Mouse (Mus musculus): ENCODE results near the gene Kmt2c. TPM values are rescaled to one million over a fixed set of nuclear protein-coding genes. Genes with fewer than 3 reads are reported as not detected.

Gene Kmt2c
- polyA plus RNA-seq (2014; fragmentation: Nextera tagmentation; extraction: Ambion mirVana) = 19.2 and 22.3 TPM in 2 replicates

GRCm38 (mm10) chr5:25498346-25498820 lies at the start of gene Kmt2c:
Gene Kmt2c, minus strand, starts transcription at chr5:25498783.
- under 1% methylated on average over 37 of the region's 54 CpGs for WGBS
- H3K27ac ChIP-seq (ENCODE audit: low read depth, low read length) = peak within 1 kb of the TSS; percentile 99
- peak within 1 kb of the TSS; percentile 99 for H3K4me3 ChIP-seq (ENCODE audit: low read depth, low read length)
- H3K36me3 ChIP-seq (ENCODE audit: control insufficient read depth, insufficient read depth, low read length) = no peaks in the 10 kb centered on the region
- H3K9ac ChIP-seq (ENCODE audit: low read length) = peak within 1 kb of the TSS; percentile 79
- peak within 1 kb of the TSS; percentile 80 for H3K4me2 ChIP-seq
- H3K4me1 ChIP-seq (ENCODE audit: control insufficient read depth, insufficient read depth, low read length) = peaks cover 14% of the 10 kb centered on the region; the same call in 1 of the 2 replicates
- H3K27me3 ChIP-seq (ENCODE audit: control insufficient read depth, insufficient read depth, low read length) = no peaks in the 10 kb centered on the region; the same call in 1 of the 2 replicates
- DNase-seq (ENCODE audit: low spot score, missing footprints) = no peak
- ATAC-seq (ENCODE audit: low FRiP score) = peak; percentile 15
- H3K9me3 ChIP-seq (ENCODE audit: control insufficient read depth, low read length) = no peaks in the 10 kb centered on the region

- Histone ChIP-seq H3K4me3 (ENCODE audit: low read depth, low read length) (no peak overlapping the region), H3K36me3 (ENCODE audit: control insufficient read depth, insufficient read depth, low read length) (no peaks in the 10 kb centered on the region), H3K4me1 (ENCODE audit: control insufficient read depth, insufficient read depth, low read length) (no peaks in the 10 kb centered on the region), H3K9ac (ENCODE audit: low read length) (no peak overlapping the region), H3K27me3 (ENCODE audit: control insufficient read depth, insufficient read depth, low read length) (no peaks in the 10 kb centered on the region), H3K4me2 (no peak overlapping the region), H3K27ac (ENCODE audit: low read depth, low read length) (no peak overlapping the region), H3K9me3 (ENCODE audit: control insufficient read depth, low read length) (no peaks in the 10 kb centered on the region)
- ATAC-seq (ENCODE audit: low FRiP score) (no peak), DNase-seq (ENCODE audit: low spot score, missing footprints) (no peak)
- 98% methylated on average over 2 of the region's 2 CpGs for WGBS
These were observed 48.3 kb upstream of the Kmt2c start for GRCm38 (mm10) chr5:25546912-25547311.

GRCm38 (mm10) chr5:25544566-25544965 lies 46.0 kb upstream of the Kmt2c start:
- WGBS = 92% methylated on average over 5 of the region's 5 CpGs
- Histone ChIP-seq H3K4me1 (ENCODE audit: control insufficient read depth, insufficient read depth, low read length) (no peaks in the 10 kb centered on the region), H3K27me3 (ENCODE audit: control insufficient read depth, insufficient read depth, low read length) (no peaks in the 10 kb centered on the region), H3K4me3 (ENCODE audit: low read depth, low read length) (no peak overlapping the region), H3K4me2 (no peak overlapping the region), H3K9me3 (ENCODE audit: control insufficient read depth, low read length) (no peaks in the 10 kb centered on the region), H3K9ac (ENCODE audit: low read length) (no peak overlapping the region), H3K27ac (ENCODE audit: low read depth, low read length) (no peak overlapping the region), H3K36me3 (ENCODE audit: control insufficient read depth, insufficient read depth, low read length) (no peaks in the 10 kb centered on the region)
- DNase-seq (ENCODE audit: low spot score, missing footprints) (no peak), ATAC-seq (ENCODE audit: low FRiP score) (no peak)

GRCm38 (mm10) chr5:25544061-25544460 lies 45.5 kb upstream of the Kmt2c start:
- H3K9me3 ChIP-seq (ENCODE audit: control insufficient read depth, low read length) = no peaks in the 10 kb centered on the region
- no peak overlapping the region for H3K9ac ChIP-seq (ENCODE audit: low read length)
- H3K36me3 ChIP-seq (ENCODE audit: control insufficient read depth, insufficient read depth, low read length) = no peaks in the 10 kb centered on the region
- H3K27me3 ChIP-seq (ENCODE audit: control insufficient read depth, insufficient read depth, low read length) = no peaks in the 10 kb centered on the region
- ATAC-seq (ENCODE audit: low FRiP score) = no peak
- H3K4me1 ChIP-seq (ENCODE audit: control insufficient read depth, insufficient read depth, low read length) = no peaks in the 10 kb centered on the region
- DNase-seq (ENCODE audit: low spot score, missing footprints) = no peak
- H3K27ac ChIP-seq (ENCODE audit: low read depth, low read length) = no peak overlapping the region
- 91% methylated on average over 3 of the region's 3 CpGs for WGBS
- H3K4me3 ChIP-seq (ENCODE audit: low read depth, low read length) = no peak overlapping the region
- no peak overlapping the region for H3K4me2 ChIP-seq

- no peak overlapping the region for H3K4me2 ChIP-seq
- no peaks in the 10 kb centered on the region for H3K4me1 ChIP-seq (ENCODE audit: control insufficient read depth, insufficient read depth, low read length)
- H3K27me3 ChIP-seq (ENCODE audit: control insufficient read depth, insufficient read depth, low read length) = no peaks in the 10 kb centered on the region
- WGBS = 76% methylated on average over 2 of the region's 2 CpGs
- no peaks in the 10 kb centered on the region for H3K36me3 ChIP-seq (ENCODE audit: control insufficient read depth, insufficient read depth, low read length)
- no peaks in the 10 kb centered on the region for H3K9me3 ChIP-seq (ENCODE audit: control insufficient read depth, low read length)
- no peak for DNase-seq (ENCODE audit: low spot score, missing footprints)
- no peak overlapping the region for H3K4me3 ChIP-seq (ENCODE audit: low read depth, low read length)
- no peak overlapping the region for H3K27ac ChIP-seq (ENCODE audit: low read depth, low read length)
- no peak overlapping the region for H3K9ac ChIP-seq (ENCODE audit: low read length)
- ATAC-seq (ENCODE audit: low FRiP score) = no peak
These were observed 43.1 kb upstream of the Kmt2c start for GRCm38 (mm10) chr5:25541661-25542060.

- Histone ChIP-seq H3K36me3 (ENCODE audit: control insufficient read depth, insufficient read depth, low read length) (no peaks in the 10 kb centered on the region), H3K27me3 (ENCODE audit: control insufficient read depth, insufficient read depth, low read length) (no peaks in the 10 kb centered on the region), H3K4me1 (ENCODE audit: control insufficient read depth, insufficient read depth, low read length) (no peaks in the 10 kb centered on the region), H3K4me2 (no peak overlapping the region), H3K27ac (ENCODE audit: low read depth, low read length) (no peak overlapping the region), H3K4me3 (ENCODE audit: low read depth, low read length) (no peak overlapping the region), H3K9ac (ENCODE audit: low read length) (no peak overlapping the region), H3K9me3 (ENCODE audit: control insufficient read depth, low read length) (no peaks in the 10 kb centered on the region)
- DNase-seq (ENCODE audit: low spot score, missing footprints) (no peak), ATAC-seq (ENCODE audit: low FRiP score) (no peak)
- WGBS = 93% methylated on average over 3 of the region's 3 CpGs
These were observed 42.3 kb upstream of the Kmt2c start for GRCm38 (mm10) chr5:25540921-25541320.

GRCm38 (mm10) chr5:25540412-25540811 lies 41.8 kb upstream of the Kmt2c start:
- H3K4me2 ChIP-seq = no peak overlapping the region
- no peak for DNase-seq (ENCODE audit: low spot score, missing footprints)
- no peak for ATAC-seq (ENCODE audit: low FRiP score)
- H3K9me3 ChIP-seq (ENCODE audit: control insufficient read depth, low read length) = no peaks in the 10 kb centered on the region
- H3K36me3 ChIP-seq (ENCODE audit: control insufficient read depth, insufficient read depth, low read length) = no peaks in the 10 kb centered on the region
- no peaks in the 10 kb centered on the region for H3K4me1 ChIP-seq (ENCODE audit: control insufficient read depth, insufficient read depth, low read length)
- H3K27me3 ChIP-seq (ENCODE audit: control insufficient read depth, insufficient read depth, low read length) = no peaks in the 10 kb centered on the region
- H3K4me3 ChIP-seq (ENCODE audit: low read depth, low read length) = no peak overlapping the region
- H3K27ac ChIP-seq (ENCODE audit: low read depth, low read length) = no peak overlapping the region
- H3K9ac ChIP-seq (ENCODE audit: low read length) = no peak overlapping the region

- Histone ChIP-seq H3K9me3 (ENCODE audit: control insufficient read depth, low read length) (no peaks in the 10 kb centered on the region), H3K4me1 (ENCODE audit: control insufficient read depth, insufficient read depth, low read length) (no peaks in the 10 kb centered on the region), H3K27me3 (ENCODE audit: control insufficient read depth, insufficient read depth, low read length) (no peaks in the 10 kb centered on the region), H3K4me2 (no peak overlapping the region), H3K27ac (ENCODE audit: low read depth, low read length) (no peak overlapping the region), H3K4me3 (ENCODE audit: low read depth, low read length) (no peak overlapping the region), H3K9ac (ENCODE audit: low read length) (no peak overlapping the region), H3K36me3 (ENCODE audit: control insufficient read depth, insufficient read depth, low read length) (no peaks in the 10 kb centered on the region)
- ATAC-seq (ENCODE audit: low FRiP score) (no peak), DNase-seq (ENCODE audit: low spot score, missing footprints) (no peak)
- WGBS = 45% methylated on average over 6 of the region's 6 CpGs
These were observed 38.4 kb upstream of the Kmt2c start for GRCm38 (mm10) chr5:25536921-25537409.

GRCm38 (mm10) chr5:25536451-25536850 lies 37.9 kb upstream of the Kmt2c start:
- Histone ChIP-seq H3K4me1 (ENCODE audit: control insufficient read depth, insufficient read depth, low read length) (no peaks in the 10 kb centered on the region), H3K9me3 (ENCODE audit: control insufficient read depth, low read length) (no peaks in the 10 kb centered on the region), H3K27ac (ENCODE audit: low read depth, low read length) (no peak overlapping the region), H3K9ac (ENCODE audit: low read length) (no peak overlapping the region), H3K4me2 (no peak overlapping the region), H3K36me3 (ENCODE audit: control insufficient read depth, insufficient read depth, low read length) (no peaks in the 10 kb centered on the region), H3K27me3 (ENCODE audit: control insufficient read depth, insufficient read depth, low read length) (no peaks in the 10 kb centered on the region), H3K4me3 (ENCODE audit: low read depth, low read length) (no peak overlapping the region)
- no peak for ATAC-seq (ENCODE audit: low FRiP score)
- DNase-seq (ENCODE audit: low spot score, missing footprints) = no peak
- WGBS = 44% methylated on average over 2 of the region's 2 CpGs
